Mouse (Mus musculus) hindbrain, embryonic 15.5 days (tissue): ENCODE measurements around the gene Abcc4. TPM values are rescaled to one million over a fixed set of nuclear protein-coding genes. Genes with fewer than 3 reads are reported as not detected.
"Not testable (repeated sequence)": the region's sequence is repeated elsewhere in the genome, so short reads cannot be mapped to it uniquely, and the experiment has no call there.

Source experiments
- ATAC-seq: fragments of 200-750 bp; cut with Nextera tagmentation; 2 replicates; pipeline ENCODE4 v1.8.0; 2017; ENCODE audit warnings: low read depth, moderate number of reproducible peaks, moderate TSS enrichment; ENCODE audit not compliant: low FRiP score
- H3K27ac ChIP-seq: fragments of 300-500 bp; sonication (generic); replicated peaks from 2 replicates; pipeline ENCODE4 v1.5.1; 2015; ENCODE audit warnings: mild to moderate bottlenecking, inconsistent platforms
- H3K27me3 ChIP-seq: fragments of 300-500 bp; sonication (generic); 2 replicates; pipeline ENCODE4 v1.6.1; 2015; ENCODE audit warnings: control low read depth, inconsistent platforms
- H3K36me3 ChIP-seq: fragments of 300-500 bp; sonication (generic); 2 replicates; pipeline ENCODE4 v1.6.1; 2015; ENCODE audit warnings: control low read depth, inconsistent platforms
- H3K4me1 ChIP-seq: fragments of 300-500 bp; sonication (generic); replicated peaks from 2 replicates; pipeline ENCODE4 v1.6.1; 2015; ENCODE audit warnings: control low read depth, inconsistent platforms
- H3K4me2 ChIP-seq: fragments of 300-500 bp; sonication (generic); 2 replicates; pipeline ENCODE4 v1.6.1; 2015; ENCODE audit warnings: moderate library complexity, mild to moderate bottlenecking, inconsistent platforms
- H3K4me3 ChIP-seq: fragments of 300-500 bp; sonication (generic); 2 replicates; pipeline ENCODE4 v1.5.1; 2015; ENCODE audit warnings: mild to moderate bottlenecking, inconsistent platforms
- H3K9ac ChIP-seq: fragments of 300-500 bp; sonication (generic); 2 replicates; pipeline ENCODE4 v1.6.1; 2015; ENCODE audit warnings: inconsistent platforms
- H3K9me3 ChIP-seq: fragments of 300-500 bp; sonication (generic); 2 replicates; pipeline ENCODE4 v1.6.1; 2016; ENCODE audit warnings: control low read depth, inconsistent platforms
- WGBS: fragments of 180-500 bp; shearing (Covaris S2); methylation state at CpG from one replicate; pipeline ENCODE4 v1.1.7; 2015; 5-methylcytosine and 5-hydroxymethylcytosine counted together
- polyA plus RNA-seq: library from polyadenylated mRNA; unstranded; fragments of >200 nt; fragmentation: Nextera tagmentation; extraction: Ambion mirVana; gene quantifications from 2 replicates; pipeline ENCODE4 v1.2.1, GENCODE M21; 2015

Abcc4 gene
- polyA plus RNA-seq, 1 experiment from 2014 or later = 2.3 TPM

- no peak overlapping the region for H3K27ac ChIP-seq
- no peaks in the 10 kb centered on the region for H3K9me3 ChIP-seq
- no peaks in the 10 kb centered on the region for H3K4me1 ChIP-seq
- WGBS = 91% methylated on average over 20 of the region's 20 CpGs
- H3K4me3 ChIP-seq = no peak overlapping the region
- H3K27me3 ChIP-seq = no peaks in the 10 kb centered on the region
- H3K9ac ChIP-seq = no peak overlapping the region
- no peak for ATAC-seq
- H3K4me2 ChIP-seq = no peak overlapping the region
- H3K36me3 ChIP-seq = no peaks in the 10 kb centered on the region
Measured at GRCm38 (mm10) chr14:118651704-118652439, 54.1 kb downstream of the Abcc4 start.

GRCm38 (mm10) chr14:118649895-118650256 lies 56.1 kb downstream of the Abcc4 start:
- no peak overlapping the region for H3K27ac ChIP-seq
- no peaks in the 10 kb centered on the region for H3K4me1 ChIP-seq
- H3K27me3 ChIP-seq = no peaks in the 10 kb centered on the region
- no peak for ATAC-seq
- 95% methylated on average over 2 of the region's 2 CpGs for WGBS
- no peaks in the 10 kb centered on the region for H3K9me3 ChIP-seq
- H3K4me3 ChIP-seq = no peak overlapping the region
- H3K36me3 ChIP-seq = no peaks in the 10 kb centered on the region
- no peak overlapping the region for H3K4me2 ChIP-seq
- no peak overlapping the region for H3K9ac ChIP-seq

GRCm38 (mm10) chr14:118649199-118649894 lies 56.7 kb downstream of the Abcc4 start:
- Histone ChIP-seq H3K4me3 (no peak overlapping the region), H3K4me1 (no peaks in the 10 kb centered on the region), H3K9ac (no peak overlapping the region), H3K36me3 (no peaks in the 10 kb centered on the region), H3K27ac (no peak overlapping the region), H3K9me3 (no peaks in the 10 kb centered on the region), H3K4me2 (no peak overlapping the region), H3K27me3 (no peaks in the 10 kb centered on the region)
- 91% methylated on average over 7 of the region's 7 CpGs for WGBS
- no peak for ATAC-seq

DNA sequence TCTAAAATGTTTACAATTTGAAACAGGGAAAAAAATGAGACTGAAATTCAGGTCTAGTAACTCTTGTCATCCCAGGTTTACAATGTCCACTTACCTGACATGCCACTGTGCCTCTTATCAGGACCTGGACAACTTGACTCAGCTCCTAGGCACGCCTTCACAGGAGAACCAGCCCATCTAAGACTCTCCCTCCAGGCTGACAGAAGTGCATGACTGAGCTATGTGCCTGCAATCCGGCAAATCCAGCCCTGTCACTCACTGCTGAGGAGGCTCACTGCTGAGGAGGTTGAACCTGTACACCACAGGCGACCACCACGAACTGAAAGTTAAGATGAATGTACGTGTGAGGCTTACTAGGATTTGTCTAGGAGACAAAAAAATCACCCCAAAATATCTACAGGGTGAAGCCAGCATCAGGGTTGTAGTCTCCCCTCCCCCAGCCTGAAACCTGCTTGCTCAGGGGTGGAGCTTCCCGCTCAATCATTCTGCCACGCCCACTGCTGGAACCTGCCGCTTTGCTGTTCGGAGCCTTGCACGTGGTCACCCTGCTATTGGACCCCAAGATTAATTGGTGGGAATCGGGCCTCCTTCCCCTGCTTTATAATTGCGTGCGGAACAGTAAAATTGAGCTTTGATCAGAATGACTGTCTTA lies 63.0 kb downstream of the Abcc4 start:
- ATAC-seq, H3K9ac ChIP-seq, H3K36me3 ChIP-seq, H3K4me2 ChIP-seq, H3K9me3 ChIP-seq, H3K4me3 ChIP-seq, H3K4me1 ChIP-seq, H3K27ac ChIP-seq, H3K27me3 ChIP-seq: not testable (repeated sequence)
- 86% methylated on average over 13 of the region's 13 CpGs for WGBS

GRCm38 (mm10) chr14:118642140-118642539 lies 63.9 kb downstream of the Abcc4 start:
- H3K4me1 ChIP-seq = no peaks in the 10 kb centered on the region
- ATAC-seq = no peak
- no peaks in the 10 kb centered on the region for H3K27me3 ChIP-seq
- H3K4me3 ChIP-seq = no peak overlapping the region
- H3K27ac ChIP-seq = no peak overlapping the region
- H3K9ac ChIP-seq = no peak overlapping the region
- no peaks in the 10 kb centered on the region for H3K9me3 ChIP-seq
- WGBS = 83% methylated on average over 8 of the region's 8 CpGs
- no peaks in the 10 kb centered on the region for H3K36me3 ChIP-seq
- no peak overlapping the region for H3K4me2 ChIP-seq

DNA sequence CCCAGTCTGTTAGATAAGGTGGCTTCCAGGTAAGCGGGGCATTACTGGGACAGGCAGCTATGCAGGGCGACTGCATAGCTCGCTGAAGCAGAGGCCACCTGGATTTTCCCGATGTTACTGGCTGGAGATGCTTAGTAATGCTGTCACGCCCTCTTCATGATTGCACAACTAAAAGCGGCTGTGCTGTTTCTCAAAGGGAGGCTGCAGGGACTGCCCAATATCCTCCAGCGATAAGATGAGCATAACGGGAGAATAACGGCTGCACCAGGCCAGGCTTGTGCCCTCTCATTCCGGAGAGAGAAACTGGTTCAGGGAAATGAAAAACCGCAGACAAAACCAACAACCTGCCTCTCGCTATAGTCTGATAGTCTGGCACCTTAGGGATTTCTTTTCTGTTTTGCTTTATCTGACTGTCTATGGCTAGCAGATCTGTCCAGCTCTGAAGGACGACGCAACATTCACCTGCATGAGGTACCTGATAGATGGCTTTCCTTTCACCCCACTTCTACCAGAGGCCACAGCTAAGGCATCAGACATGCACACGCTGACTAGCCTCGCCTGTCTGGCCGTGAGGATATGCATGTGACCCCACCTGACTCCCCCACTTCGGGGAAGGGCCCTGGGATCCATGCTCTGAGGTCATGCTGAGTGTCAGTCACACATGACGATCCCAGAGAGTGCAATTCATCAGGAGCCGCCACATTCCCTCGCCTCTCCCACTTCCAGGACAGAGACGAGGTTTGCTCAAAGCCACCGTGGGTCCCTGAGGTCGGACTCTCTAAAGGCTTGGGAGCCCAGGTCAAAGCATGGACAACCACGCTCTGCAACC lies 67.4 kb downstream of the Abcc4 start:
- Histone ChIP-seq H3K4me2 (no peak overlapping the region), H3K4me3 (no peak overlapping the region), H3K9me3 (no peaks in the 10 kb centered on the region), H3K27me3 (no peaks in the 10 kb centered on the region), H3K36me3 (no peaks in the 10 kb centered on the region), H3K27ac (no peak overlapping the region), H3K4me1 (peaks cover 10% of the 10 kb centered on the region), H3K9ac (no peak overlapping the region)
- WGBS = 71% methylated on average over 25 of the region's 25 CpGs
- no peak for ATAC-seq

DNA sequence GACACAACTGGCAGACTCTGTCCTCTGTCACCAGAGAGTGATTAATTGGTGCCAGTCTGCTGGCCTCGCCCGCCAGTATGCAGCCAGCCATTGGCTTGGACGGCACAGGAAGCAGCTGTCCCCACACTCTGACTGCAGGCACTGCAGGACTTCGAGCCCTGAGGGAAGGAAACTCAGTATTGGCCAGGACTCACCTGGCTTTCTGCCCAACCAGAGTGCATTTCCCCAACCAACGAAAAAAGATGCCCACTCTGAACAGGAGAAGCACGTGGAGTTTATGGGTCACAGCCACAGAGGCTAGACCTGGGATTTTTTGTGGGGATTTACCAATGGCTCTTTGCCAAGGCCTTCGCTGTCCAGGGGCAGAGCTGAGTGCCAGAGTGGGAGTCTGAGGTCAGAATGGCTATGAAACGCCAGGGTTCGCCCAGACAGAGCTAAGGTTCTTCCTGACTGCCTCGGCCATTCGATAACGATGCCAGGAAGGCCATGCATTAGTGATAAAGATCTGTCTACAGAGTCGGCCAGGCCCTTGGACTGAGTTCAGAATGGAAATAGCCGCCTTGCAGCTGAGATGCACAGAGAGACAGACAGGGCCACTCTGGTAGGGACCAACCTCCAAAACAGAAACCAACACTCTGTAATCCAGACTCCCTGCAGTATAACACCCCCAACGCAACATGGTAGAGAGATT lies 70.4 kb downstream of the Abcc4 start:
- Histone ChIP-seq H3K4me3 (no peak overlapping the region), H3K27ac (no peak overlapping the region), H3K4me1 (peaks cover 10% of the 10 kb centered on the region), H3K4me2 (peak overlapping the region; percentile 21; the same call in 1 of the 2 replicates), H3K9me3 (no peaks in the 10 kb centered on the region), H3K9ac (no peak overlapping the region), H3K27me3 (no peaks in the 10 kb centered on the region), H3K36me3 (no peaks in the 10 kb centered on the region)
- WGBS = 47% methylated on average over 15 of the region's 15 CpGs
- ATAC-seq = peak; percentile 94

GRCm38 (mm10) chr14:118629649-118630048 lies 76.4 kb downstream of the Abcc4 start:
- Histone ChIP-seq H3K36me3 (no peaks in the 10 kb centered on the region), H3K4me3 (no peak overlapping the region), H3K27me3 (no peaks in the 10 kb centered on the region), H3K9ac (no peak overlapping the region), H3K9me3 (no peaks in the 10 kb centered on the region), H3K4me2 (no peak overlapping the region), H3K27ac (no peak overlapping the region), H3K4me1 (no peaks in the 10 kb centered on the region)
- no peak for ATAC-seq
- 58% methylated on average over 8 of the region's 8 CpGs for WGBS

DNA sequence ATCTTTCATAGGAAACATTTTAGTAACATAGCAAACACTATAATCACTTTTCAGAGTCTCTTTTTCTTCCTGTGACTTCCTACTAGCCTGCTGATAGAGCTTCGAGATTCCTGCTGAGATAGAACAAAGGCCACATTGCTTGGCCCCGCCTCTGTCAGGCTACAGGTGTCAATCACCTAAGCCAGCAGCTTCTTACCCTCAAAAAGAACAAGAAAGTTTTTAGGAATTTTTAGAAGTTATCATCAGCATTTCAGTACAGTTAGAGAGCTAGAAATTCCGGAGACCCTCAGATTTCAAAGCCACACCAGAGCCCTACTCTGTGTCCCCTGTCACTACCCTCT lies 84.6 kb downstream of the Abcc4 start:
- no peaks in the 10 kb centered on the region for H3K36me3 ChIP-seq
- no peak for ATAC-seq
- no peaks in the 10 kb centered on the region for H3K27me3 ChIP-seq
- H3K9ac ChIP-seq = no peak overlapping the region
- H3K4me2 ChIP-seq = no peak overlapping the region
- no peak overlapping the region for H3K27ac ChIP-seq
- no peak overlapping the region for H3K4me3 ChIP-seq
- 54% methylated on average over 3 of the region's 3 CpGs for WGBS
- H3K9me3 ChIP-seq = no peaks in the 10 kb centered on the region
- no peaks in the 10 kb centered on the region for H3K4me1 ChIP-seq

DNA sequence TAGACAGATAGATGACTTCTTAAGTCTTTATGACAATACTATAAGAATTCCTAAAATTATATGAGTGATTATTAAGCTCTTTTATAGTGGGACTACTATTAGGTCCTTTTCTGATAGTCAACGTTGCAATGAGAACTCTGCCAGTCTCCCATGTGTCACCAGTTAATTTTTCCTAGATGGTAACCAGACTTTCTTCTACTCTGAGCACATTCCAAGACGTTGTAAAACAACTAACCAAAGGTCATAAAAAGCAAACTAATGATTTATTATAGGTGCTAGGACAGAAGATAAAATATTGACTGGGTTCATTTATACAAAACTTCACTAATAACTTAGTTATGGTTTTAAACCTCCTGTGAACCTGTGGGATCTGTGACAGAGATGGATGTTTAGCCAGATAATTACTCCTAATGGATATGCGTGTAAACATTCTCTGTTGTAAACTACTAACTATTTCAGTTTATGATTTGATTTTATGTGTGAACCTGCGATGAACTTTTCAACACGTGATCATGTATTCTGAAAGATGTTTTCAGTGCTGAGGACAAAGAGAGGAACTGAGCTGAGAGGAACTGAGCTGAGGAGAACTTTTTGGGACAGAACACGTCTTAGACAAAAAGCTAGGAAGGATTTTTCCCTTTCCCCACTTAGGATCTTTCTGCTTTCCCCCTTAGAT lies 85.1 kb downstream of the Abcc4 start:
- Histone ChIP-seq H3K9ac (no peak overlapping the region), H3K27ac (no peak overlapping the region), H3K27me3 (no peaks in the 10 kb centered on the region), H3K9me3 (no peaks in the 10 kb centered on the region), H3K36me3 (no peaks in the 10 kb centered on the region), H3K4me1 (no peaks in the 10 kb centered on the region), H3K4me3 (no peak overlapping the region), H3K4me2 (no peak overlapping the region)
- 77% methylated on average over 6 of the region's 6 CpGs for WGBS
- ATAC-seq = no peak

DNA sequence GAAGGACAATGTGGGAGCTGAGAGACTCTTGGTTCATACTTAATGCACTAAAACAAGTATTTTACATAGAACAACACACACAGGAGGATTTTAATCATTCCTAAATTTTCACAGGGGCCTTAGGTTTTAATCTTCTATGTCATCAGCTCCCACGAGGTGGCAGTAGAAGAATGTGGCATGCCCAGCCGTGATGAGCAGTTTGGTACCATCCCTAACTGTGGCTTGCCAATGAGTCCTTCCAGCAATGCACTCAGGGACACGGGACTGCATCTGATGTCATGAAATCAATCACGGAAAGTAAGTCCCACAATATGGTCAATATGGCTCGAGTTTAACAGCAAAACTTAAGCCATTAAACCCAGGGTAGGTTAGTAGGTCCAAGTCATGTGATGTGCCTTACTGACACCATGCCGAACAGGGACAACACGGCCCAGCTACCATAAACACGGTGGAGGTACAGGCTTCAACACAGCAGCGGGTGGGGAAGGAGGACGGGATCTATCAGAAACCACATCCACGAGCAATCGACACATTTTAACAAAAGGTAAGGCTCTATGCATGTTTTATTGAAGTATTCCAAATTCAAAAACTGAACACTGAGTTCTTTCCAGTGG lies 89.2 kb downstream of the Abcc4 start:
- H3K9ac ChIP-seq = no peak overlapping the region
- H3K4me2 ChIP-seq = no peak overlapping the region
- H3K27ac ChIP-seq = no peak overlapping the region
- no peak overlapping the region for H3K4me3 ChIP-seq
- no peaks in the 10 kb centered on the region for H3K36me3 ChIP-seq
- no peaks in the 10 kb centered on the region for H3K4me1 ChIP-seq
- H3K9me3 ChIP-seq = no peaks in the 10 kb centered on the region
- peak; percentile 78 for ATAC-seq
- 71% methylated on average over 12 of the region's 12 CpGs for WGBS
- H3K27me3 ChIP-seq = no peaks in the 10 kb centered on the region
